Mouse (Mus musculus): ENCODE measurements at regions not wholly inside any gene's neighbourhood (a gene's known extent, or its start where the extent isn't known, plus 50 kb on each side); places are given as distances from the start of the nearest gene placed in this dataset.

- TF ChIP-seq CTCF (IDR thresholded peaks at IDR 0.05; ENCODE audit: low read depth) (no peak), EP300 (optimal IDR thresholded peaks at IDR 0.05) (no peak)
These were observed 103.9 kb upstream of the Ccnd1 start for GRCm38 (mm10) chr7:145043455-145044149.

Data from stomach, postnatal 0 days (tissue).